Mouse (Mus musculus): ENCODE results near the gene Adprm. TPM values are rescaled to one million over a fixed set of nuclear protein-coding genes. Genes with fewer than 3 reads are reported as not detected.

The Adprm gene
- 33.5 TPM for polyA plus RNA-seq (2015; fragmentation: Illumina TruSeq; extraction: RNeasy Lipid Tissue Mini Kit (QIAGEN cat#74804); ENCODE audit: low read depth, low replicate concordance)

GRCm38 (mm10) chr11:67052321-67052952 lies at the start of gene Adprm, which contains the start of gene Sco1:
Gene Adprm, minus strand, starts transcription at chr11:67052594.
Gene Sco1, plus strand, starts transcription at chr11:67052670.

GRCm38 (mm10) chr11:67078000-67078399 lies 25.6 kb upstream of the Adprm start, which contains the start of gene Myh3:
Gene Myh3, plus strand, starts transcription at chr11:67078300.

GRCm38 (mm10) chr11:67024867-67025477 lies 27.4 kb downstream of the Adprm start, which contains the start of gene Tmem220:
Gene Tmem220, plus strand, starts transcription at chr11:67025154.

Other genes with a start within 250 kb of the Adprm start
- 0.43 TPM for gene Pirt, start 140.6 kb downstream of the Adprm start, polyA plus RNA-seq (2015; fragmentation: Illumina TruSeq; extraction: RNeasy Lipid Tissue Mini Kit (QIAGEN cat#74804); ENCODE audit: low read depth, low replicate concordance)
- not detected for gene Tmem238l, start 96.0 kb downstream of the Adprm start, polyA plus RNA-seq (2015; fragmentation: Illumina TruSeq; extraction: RNeasy Lipid Tissue Mini Kit (QIAGEN cat#74804); ENCODE audit: low read depth, low replicate concordance)
- 0.67 TPM for gene Tmem220, start 27.4 kb downstream of the Adprm start, polyA plus RNA-seq (2015; fragmentation: Illumina TruSeq; extraction: RNeasy Lipid Tissue Mini Kit (QIAGEN cat#74804); ENCODE audit: low read depth, low replicate concordance)
- 9.9 TPM for gene Sco1, start 76 bp upstream of the Adprm start, polyA plus RNA-seq (2015; fragmentation: Illumina TruSeq; extraction: RNeasy Lipid Tissue Mini Kit (QIAGEN cat#74804); ENCODE audit: low read depth, low replicate concordance)
- gene Myh3, start 25.7 kb upstream of the Adprm start, polyA plus RNA-seq (2015; fragmentation: Illumina TruSeq; extraction: RNeasy Lipid Tissue Mini Kit (QIAGEN cat#74804); ENCODE audit: low read depth, low replicate concordance): 0.68 TPM
- 0.10 TPM for gene Myh2, start 118.4 kb upstream of the Adprm start, polyA plus RNA-seq (2015; fragmentation: Illumina TruSeq; extraction: RNeasy Lipid Tissue Mini Kit (QIAGEN cat#74804); ENCODE audit: low read depth, low replicate concordance)
- gene Myh1, start 147.5 kb upstream of the Adprm start, polyA plus RNA-seq (2015; fragmentation: Illumina TruSeq; extraction: RNeasy Lipid Tissue Mini Kit (QIAGEN cat#74804); ENCODE audit: low read depth, low replicate concordance): 0.42 TPM
- gene Myh4, start 185.4 kb upstream of the Adprm start, polyA plus RNA-seq (2015; fragmentation: Illumina TruSeq; extraction: RNeasy Lipid Tissue Mini Kit (QIAGEN cat#74804); ENCODE audit: low read depth, low replicate concordance): 0.07 TPM
- 0.10 TPM for gene Myh8, start 224.5 kb upstream of the Adprm start, polyA plus RNA-seq (2015; fragmentation: Illumina TruSeq; extraction: RNeasy Lipid Tissue Mini Kit (QIAGEN cat#74804); ENCODE audit: low read depth, low replicate concordance)

All from brain, adult 10 weeks (tissue).